Mouse (Mus musculus): ENCODE data around the gene Nek8. TPM values are rescaled to one million over a fixed set of nuclear protein-coding genes. Genes with fewer than 3 reads are reported as not detected.
A peak's percentile ranks its signal among the peaks of the same experiment; 100 is the strongest.

The Nek8 gene
- total and polyA plus RNA-seq, 3 experiments = 7.1 to 8.3 (median 7.4) TPM

- no peak; the same call in 1 of the 2 replicates for TF ChIP-seq USF2 (conservative IDR thresholded peaks at IDR 0.05; ENCODE audit: low read depth, low read length)
Observed at GRCm38 (mm10) chr11:78177903-78178858, 1.7 kb upstream of the Nek8 start (continued).

- Histone ChIP-seq H3K36me3 (replicated peaks in 1 of 2; ENCODE audit: control insufficient read depth in 1 of 2, insufficient read depth in 1 of 2, low read length in 1 of 2) (peaks cover 26 to 43% of the 10 kb centered on the region in 2 experiments), H3K27ac (ENCODE audit: insufficient read depth, low read depth) (peak overlapping the region; percentile 94), H3K4me2 (ENCODE audit: insufficient read depth, low read depth, poor library complexity, severe bottlenecking) (peak overlapping the region; percentile 59), H3K27me3 (replicated peaks) (no peaks in the 10 kb centered on the region), H3K9ac (ENCODE audit: insufficient read depth, low read depth) (peak overlapping the region; percentile 41), H3K4me3 (replicated peaks in 1 of 3; ENCODE audit: low read depth in 2 of 3, low read length in 2 of 3, poor library complexity in 1 of 3) (peak overlapping the region; percentile 65 to 72 (median 66)), H3K4me1 (ENCODE audit: control insufficient read depth in 1 of 2, insufficient read depth in 2 of 2) (peaks cover 13 to 67% of the 10 kb centered on the region in 2 experiments), H3K79me2 (replicated peaks; ENCODE audit: control insufficient read depth, extremely low read depth, insufficient read depth, poor library complexity, severe bottlenecking) (peaks cover 29% of the 10 kb centered on the region), H3K9me3 (replicated peaks; ENCODE audit: low read length) (no peaks in the 10 kb centered on the region)
- in situ Hi-C loops (cut with MboI; ENCODE audit: low pct_ligation_motif_present, low pct_unique_long_range_greater_than_20kb, low sequenced_read_pairs) = loop anchor here (5.0 to 10.0 kb wide), 3 partner anchors 120 to 350 kb away; no protein-coding TSS in a partner anchor
- no peak for DNase-seq (ENCODE audit: extremely low read depth)
- TF ChIP-seq SIN3A (IDR thresholded peaks at IDR 0.05; ENCODE audit: low read length) (peak; percentile 20; the same call in 1 of the 2 replicates), HCFC1 (IDR thresholded peaks at IDR 0.05; ENCODE audit: low read depth, low read length) (0 out of 2 replicates have a peak, but pooled peaks have one; percentile 3), MAX (IDR thresholded peaks at IDR 0.05; ENCODE audit: low read length) (no peak)
- dilution Hi-C loops (cut with MboI; ENCODE audit: extremely low pct_ligation_motif_present, extremely low pct_unique_long_range_greater_than_20kb, low sequenced_read_pairs) = no loop called here
Observed at GRCm38 (mm10) chr11:78177437-78177836, 962 bp upstream of the Nek8 start.

GRCm38 (mm10) chr11:78176905-78177331 lies 443 bp upstream of the Nek8 start:
- DNase-seq (ENCODE audit: extremely low read depth) = peak; percentile 92
- peak overlapping the region; percentile 74 for H3K9ac ChIP-seq (ENCODE audit: insufficient read depth, low read depth)
- H3K79me2 ChIP-seq (replicated peaks; ENCODE audit: control insufficient read depth, extremely low read depth, insufficient read depth, poor library complexity, severe bottlenecking) = peaks cover 24% of the 10 kb centered on the region
- H3K4me2 ChIP-seq (ENCODE audit: insufficient read depth, low read depth, poor library complexity, severe bottlenecking) = peak overlapping the region; percentile 59
- peaks cover 26 to 43% of the 10 kb centered on the region in 2 experiments for H3K36me3 ChIP-seq (replicated peaks in 1 of 2; ENCODE audit: control insufficient read depth in 1 of 2, insufficient read depth in 1 of 2, low read length in 1 of 2)
- H3K27ac ChIP-seq (ENCODE audit: insufficient read depth, low read depth) = peak overlapping the region; percentile 94
- peak overlapping the region; percentile 65 to 72 (median 66) for H3K4me3 ChIP-seq (replicated peaks in 1 of 3; ENCODE audit: low read depth in 2 of 3, low read length in 2 of 3, poor library complexity in 1 of 3)
- peaks cover 13 to 70% of the 10 kb centered on the region in 2 experiments for H3K4me1 ChIP-seq (ENCODE audit: control insufficient read depth in 1 of 2, insufficient read depth in 2 of 2)
- H3K27me3 ChIP-seq (replicated peaks) = no peaks in the 10 kb centered on the region
- dilution Hi-C loops (cut with MboI; ENCODE audit: extremely low pct_ligation_motif_present, extremely low pct_unique_long_range_greater_than_20kb, low sequenced_read_pairs) = no loop called here
- no peaks in the 10 kb centered on the region for H3K9me3 ChIP-seq (replicated peaks; ENCODE audit: low read length)
- in situ Hi-C loops (cut with MboI; ENCODE audit: low pct_ligation_motif_present, low pct_unique_long_range_greater_than_20kb, low sequenced_read_pairs) = loop anchor here (5.0 to 10.0 kb wide), 3 partner anchors 120 to 350 kb away; no protein-coding TSS in a partner anchor
- peak; percentile 81; the same call in 1 of the 2 replicates for TF ChIP-seq SIN3A (IDR thresholded peaks at IDR 0.05; ENCODE audit: low read length)
- TF ChIP-seq CHD1 (IDR thresholded peaks at IDR 0.05; ENCODE audit: low read depth, low read length) = peak; percentile 92
- peak; percentile 13; the same call in 1 of the 2 replicates for TF ChIP-seq POLR2AphosphoS2 (IDR thresholded peaks at IDR 0.05; ENCODE audit: low read depth, low read length)
- TF ChIP-seq EP300 (IDR thresholded peaks at IDR 0.05; ENCODE audit: low read length) = peak; percentile 88
- no peak for TF ChIP-seq ZC3H11A (IDR thresholded peaks at IDR 0.05; ENCODE audit: low read depth, low read length)
- TF ChIP-seq MAZ (IDR thresholded peaks at IDR 0.05; ENCODE audit: low read depth, low read length) = no peak
- no peak for TF ChIP-seq USF2 (conservative IDR thresholded peaks at IDR 0.05; ENCODE audit: low read depth, low read length)
- TF ChIP-seq POLR2A (IDR thresholded peaks at IDR 0.05; ENCODE audit: low read depth, low read length) = peak; percentile 43; the same call in 1 of the 2 replicates
- peak; percentile 74; the same call in 1 of the 2 replicates for TF ChIP-seq E2F4 (IDR thresholded peaks at IDR 0.05; ENCODE audit: insufficient replicate concordance, low read depth, low read length)
- 0 out of 2 replicates have a peak, but pooled peaks have one; percentile 58 for TF ChIP-seq KAT2A (IDR thresholded peaks at IDR 0.05; ENCODE audit: insufficient replicate concordance, low read length)
- TF ChIP-seq TCF12 (IDR thresholded peaks at IDR 0.05; ENCODE audit: low read depth, low read length) = peak; percentile 88
- TF ChIP-seq JUND (conservative IDR thresholded peaks at IDR 0.05; ENCODE audit: low read depth, low read length) = peak; percentile 76
- TF ChIP-seq GABPA (IDR thresholded peaks at IDR 0.05; ENCODE audit: insufficient replicate concordance, low read depth, low read length) = no peak
- peak; percentile 90 for TF ChIP-seq JUN (IDR thresholded peaks at IDR 0.05; ENCODE audit: insufficient read depth, low read depth, low read length)
- TF ChIP-seq NRF1 (IDR thresholded peaks at IDR 0.05; ENCODE audit: low read depth, low read length) = 0 out of 2 replicates have a peak, but pooled peaks have one; percentile 1
- peak; percentile 94 for TF ChIP-seq ETS1 (conservative IDR thresholded peaks at IDR 0.05; ENCODE audit: low read depth, low read length)
- TF ChIP-seq PAX5 (IDR thresholded peaks at IDR 0.05; ENCODE audit: low read length) = no peak
- no peak for TF ChIP-seq SMC3 (IDR thresholded peaks at IDR 0.05; ENCODE audit: low read depth, low read length)
- peak in 1 of 2 experiments; percentile 14; a peak in 2 of 4 replicates for TF ChIP-seq CTCF (conservative IDR thresholded peaks at IDR 0.05 in 1 of 2, IDR thresholded peaks at IDR 0.05 in 1 of 2; ENCODE audit: low read depth in 2 of 2, low read length in 2 of 2)
- peak; percentile 59; the same call in 1 of the 2 replicates for TF ChIP-seq CHD2 (IDR thresholded peaks at IDR 0.05; ENCODE audit: low read length)
- peak; percentile 34; the same call in 1 of the 2 replicates for TF ChIP-seq HCFC1 (IDR thresholded peaks at IDR 0.05; ENCODE audit: low read depth, low read length)
- TF ChIP-seq ZKSCAN1 (IDR thresholded peaks at IDR 0.05; ENCODE audit: borderline replicate concordance, low read depth, low read length) = no peak
- TF ChIP-seq MAX (IDR thresholded peaks at IDR 0.05; ENCODE audit: low read length) = no peak; the same call in 1 of the 2 replicates
- no peak for TF ChIP-seq USF1 (IDR thresholded peaks at IDR 0.05; ENCODE audit: low read depth, low read length)
- peak; percentile 12; the same call in 1 of the 2 replicates for TF ChIP-seq NELFE (IDR thresholded peaks at IDR 0.05; ENCODE audit: low read depth, low read length)
- TF ChIP-seq ZNF384 (IDR thresholded peaks at IDR 0.05; ENCODE audit: low read depth, low read length) = 0 out of 2 replicates have a peak, but pooled peaks have one; percentile 30

All from CH12.LX (cell line).